Mouse (Mus musculus): ENCODE measurements around the gene Syngap1. TPM values are rescaled to one million over a fixed set of nuclear protein-coding genes. Genes with fewer than 3 reads are reported as not detected.

Gene Syngap1
- total and polyA plus RNA-seq, 3 experiments = 2.7 to 24.6 TPM; not detected in 1

- TF ChIP-seq GABPA (IDR thresholded peaks at IDR 0.05; ENCODE audit: low read depth, low read length) (no peak), ZKSCAN1 (IDR thresholded peaks at IDR 0.05; ENCODE audit: low read depth, low read length) (0 out of 2 replicates have a peak, but pooled peaks have one; percentile 6), TBP (IDR thresholded peaks at IDR 0.05; ENCODE audit: low read depth, low read length) (peak; percentile 85), POLR2AphosphoS2 (IDR thresholded peaks at IDR 0.05; ENCODE audit: low read length) (peak; percentile 98), SIN3A (IDR thresholded peaks at IDR 0.05; ENCODE audit: low read length) (peak; percentile 84)
Observed at GRCm38 (mm10) chr17:26972703-26973574, 31.9 kb downstream of the Syngap1 start, which contains the start of gene Zbtb9 (continued).

GRCm38 (mm10) chr17:26974547-26974946 lies 33.5 kb downstream of the Syngap1 start:
- Histone ChIP-seq H3K79me2 (ENCODE audit: control insufficient read depth, insufficient read depth, low read length, poor library complexity) (peaks cover 37% of the 10 kb centered on the region), H3K4me1 (ENCODE audit: control insufficient read depth in 1 of 2, insufficient read depth in 2 of 2, low read length in 2 of 2) (peaks cover 0 to 30% of the 10 kb centered on the region in 2 experiments), H3K36me3 (ENCODE audit: control insufficient read depth in 1 of 2, insufficient read depth in 2 of 2, low read length in 2 of 2) (peaks cover 3 to 33% of the 10 kb centered on the region in 2 experiments; a peak in 3 of 4 replicates), H3K27me3 (ENCODE audit: control insufficient read depth in 1 of 2, insufficient read depth in 2 of 2, low read length in 2 of 2) (no peaks in the 10 kb centered on the region), H3K4me3 (ENCODE audit: control insufficient read depth in 1 of 2, insufficient read depth in 1 of 2, low read depth in 2 of 2, low read length in 2 of 2) (no peak overlapping the region), H3K9me3 (replicated peaks; ENCODE audit: insufficient read depth, low read length) (no peaks in the 10 kb centered on the region), H3K9ac (ENCODE audit: control insufficient read depth, low read depth, low read length, poor library complexity, severe bottlenecking) (no peak overlapping the region), H3K27ac (ENCODE audit: control insufficient read depth, low read depth, low read length) (no peak overlapping the region)
- TF ChIP-seq GABPA (IDR thresholded peaks at IDR 0.05; ENCODE audit: low read depth, low read length) (no peak), ZNF384 (IDR thresholded peaks at IDR 0.05; ENCODE audit: low read depth, low read length) (no peak), ZC3H11A (IDR thresholded peaks at IDR 0.05; ENCODE audit: low read depth, low read length) (no peak), UBTF (IDR thresholded peaks at IDR 0.05; ENCODE audit: borderline replicate concordance, insufficient read depth, low read depth, low read length) (no peak), KAT2A (conservative IDR thresholded peaks at IDR 0.05; ENCODE audit: low read depth, low read length) (no peak), MAZ (IDR thresholded peaks at IDR 0.05; ENCODE audit: low read depth, low read length) (no peak), MEF2A (IDR thresholded peaks at IDR 0.05; ENCODE audit: extremely low read depth, insufficient replicate concordance, low read depth, low read length, poor library complexity, severe bottlenecking) (no peak), SIN3A (IDR thresholded peaks at IDR 0.05; ENCODE audit: low read length) (no peak), E2F4 (IDR thresholded peaks at IDR 0.05; ENCODE audit: borderline replicate concordance, low read depth, low read length) (no peak), CHD1 (IDR thresholded peaks at IDR 0.05; ENCODE audit: low read depth, low read length) (no peak), POLR2A (IDR thresholded peaks at IDR 0.05; ENCODE audit: control insufficient read depth in 1 of 2, insufficient read depth in 1 of 2, low read depth in 1 of 2, low read length in 2 of 2, poor library complexity in 1 of 2) (no peak), USF1 (IDR thresholded peaks at IDR 0.05; ENCODE audit: low read depth, low read length) (no peak), POLR2AphosphoS5 (IDR thresholded peaks at IDR 0.05; ENCODE audit: borderline replicate concordance, low read depth, low read length) (no peak)
- no peak for DNase-seq (ENCODE audit: low read depth, low spot score)

Measured in MEL (cell line).